Mouse (Mus musculus) layer of hippocampus, postnatal 10 days (tissue): ENCODE results near the gene Larp4b. TPM values are rescaled to one million over a fixed set of nuclear protein-coding genes. Genes with fewer than 3 reads are reported as not detected.

ENCODE experiments used
- total RNA-seq, 2 experiments: library from RNA; stranded (reverse); gene quantifications; 2 replicates each; pipeline ENCODE4 v1.2.3; 2021

The Larp4b gene
- total RNA-seq, 2 experiments from 2014 or later, result 95.8 to 98.1 TPM

Other genes with a start within 250 kb of the Larp4b start
- gene Wdr37, start 222.0 kb upstream of the Larp4b start, total RNA-seq, result 10 to 100 TPM; 85.6 to 86.1 TPM
- gene Idi1, start 208.4 kb upstream of the Larp4b start, total RNA-seq, result 10 to 100 TPM; 60.3 to 64.6 TPM
- not detected for gene Gm9745, start 145.7 kb upstream of the Larp4b start, total RNA-seq
- gene Idi2, start 141.0 kb upstream of the Larp4b start, total RNA-seq, result not detected
- 10 to 100 TPM; 43.2 to 43.4 TPM for gene Gtpbp4, start 97.8 kb upstream of the Larp4b start, total RNA-seq
- gene Dip2c, start 182.6 kb downstream of the Larp4b start, total RNA-seq, result 10 to 100 TPM; 70.4 to 72.8 TPM